Mouse (Mus musculus) myocyte (in vitro differentiated cells): ENCODE data around the gene Ltbp4. TPM values are rescaled to one million over a fixed set of nuclear protein-coding genes. Genes with fewer than 3 reads are reported as not detected.

Experiments
- H3K27me3 ChIP-seq: one replicate; pipeline ENCODE4 v1.6.1; 2011; ENCODE audit not compliant: control insufficient read depth, insufficient read depth, insufficient read length
- H3K36me3 ChIP-seq: one replicate; pipeline ENCODE4 v1.6.1; 2011; ENCODE audit not compliant: control insufficient read depth, insufficient read depth
- H3K4me2 ChIP-seq: one replicate; pipeline ENCODE4 v1.6.1; 2011; ENCODE audit warnings: low read depth, control low read depth
- H3K4me3 ChIP-seq: one replicate; pipeline ENCODE4 v1.5.1; 2011; ENCODE audit warnings: mild to moderate bottlenecking, control low read depth, moderate library complexity
- H3K79me2 ChIP-seq: one replicate; pipeline ENCODE4 v1.6.1; 2011; ENCODE audit not compliant: control insufficient read depth, insufficient read depth
- H3ac ChIP-seq: one replicate; pipeline ENCODE4 v1.6.1; 2011; ENCODE audit not compliant: control insufficient read depth, insufficient read length
- CEBPB ChIP-seq: IDR thresholded peaks from 2 replicates; pipeline ENCODE4 v1.6.1; 2011; ENCODE audit warnings: mild to moderate bottlenecking, moderate library complexity; ENCODE audit not compliant: poor library complexity, insufficient read depth, severe bottlenecking
- E2F4 ChIP-seq: IDR thresholded peaks from one replicate; pipeline ENCODE4 v1.6.1; 2011; ENCODE audit warnings: mild to moderate bottlenecking, control low read depth, moderate library complexity; ENCODE audit not compliant: insufficient read depth
- MAX ChIP-seq: IDR thresholded peaks from one replicate; pipeline ENCODE4 v1.6.1; 2011; ENCODE audit warnings: low read depth, mild to moderate bottlenecking, control low read depth
- MYOD1 ChIP-seq, 3 experiments: IDR thresholded peaks; one replicate each; pipeline ENCODE4 v1.6.1; 2011; ENCODE audit warnings: control low read depth in 2 of 3, low read depth in 2 of 3, mild to moderate bottlenecking in 2 of 3, moderate library complexity in 1 of 3; ENCODE audit not compliant: insufficient read length in 2 of 3, control insufficient read depth in 1 of 3
- MYOG ChIP-seq, 3 experiments: IDR thresholded peaks; one replicate each; pipeline ENCODE4 v1.6.1; 2011; ENCODE audit warnings: control low read depth in 2 of 3, low read depth in 2 of 3, mild to moderate bottlenecking in 2 of 3; ENCODE audit not compliant: insufficient read length in 2 of 3, control insufficient read depth in 1 of 3, insufficient read depth in 1 of 3
- POLR2A ChIP-seq: IDR thresholded peaks from one replicate; pipeline ENCODE4 v1.6.1; 2011; ENCODE audit warnings: low read depth, mild to moderate bottlenecking, control low read depth, moderate library complexity; ENCODE audit not compliant: insufficient read length
- POLR2AphosphoS2 ChIP-seq: IDR thresholded peaks from one replicate; pipeline ENCODE4 v1.6.1; 2011; ENCODE audit warnings: low read depth, control low read depth; ENCODE audit not compliant: insufficient read length
- REST ChIP-seq: IDR thresholded peaks from one replicate; pipeline ENCODE4 v1.6.1; 2011; ENCODE audit warnings: mild to moderate bottlenecking, control low read depth, moderate library complexity; ENCODE audit not compliant: insufficient read depth, insufficient read length
- SRF ChIP-seq: IDR thresholded peaks from one replicate; pipeline ENCODE4 v1.6.1; 2011; ENCODE audit warnings: low read depth; ENCODE audit not compliant: control insufficient read depth, insufficient read length
- TCF12 ChIP-seq: IDR thresholded peaks from one replicate; pipeline ENCODE4 v1.6.1; 2011; ENCODE audit warnings: mild to moderate bottlenecking, control low read depth; ENCODE audit not compliant: poor library complexity, insufficient read depth, severe bottlenecking
- TCF3 ChIP-seq: IDR thresholded peaks from one replicate; pipeline ENCODE4 v1.6.1; 2011; ENCODE audit warnings: low read depth, control low read depth; ENCODE audit not compliant: insufficient read length
- USF1 ChIP-seq: IDR thresholded peaks from one replicate; pipeline ENCODE4 v1.6.1; 2011; ENCODE audit warnings: low read depth, mild to moderate bottlenecking, control low read depth, moderate library complexity
- polyA plus RNA-seq: library from polyadenylated mRNA; unstranded; fragments of >200 nt; fragmentation: generic; extraction: Trizol; gene quantifications from one replicate; pipeline ENCODE4 v1.2.1, GENCODE M21; 2012; ENCODE audit warnings: missing spikeins

Ltbp4 gene
- polyA plus RNA-seq, 1 experiment: 32.5 TPM

GRCm38 (mm10) chr7:27345444-27345843 lies 8.0 kb upstream of the Ltbp4 start:
- Histone ChIP-seq H3K79me2 (no peaks in the 10 kb centered on the region), H3K4me2 (no peak overlapping the region), H3ac (no peak overlapping the region), H3K4me3 (no peak overlapping the region), H3K36me3 (peaks cover 5% of the 10 kb centered on the region), H3K27me3 (no peaks in the 10 kb centered on the region)
- TF ChIP-seq TCF3 (no peak), POLR2AphosphoS2 (no peak), MYOD1 (IDR thresholded peaks at IDR 0.05; ENCODE audit: control insufficient read depth in 1 of 3, insufficient read length in 2 of 3, low read depth in 2 of 3) (no peak), E2F4 (no peak), MYOG (IDR thresholded peaks at IDR 0.05; ENCODE audit: control insufficient read depth in 1 of 3, insufficient read depth in 1 of 3, insufficient read length in 2 of 3, low read depth in 2 of 3) (no peak), MAX (no peak), POLR2A (no peak), USF1 (no peak), SRF (no peak), REST (no peak), TCF12 (no peak), CEBPB (no peak)

DNA sequence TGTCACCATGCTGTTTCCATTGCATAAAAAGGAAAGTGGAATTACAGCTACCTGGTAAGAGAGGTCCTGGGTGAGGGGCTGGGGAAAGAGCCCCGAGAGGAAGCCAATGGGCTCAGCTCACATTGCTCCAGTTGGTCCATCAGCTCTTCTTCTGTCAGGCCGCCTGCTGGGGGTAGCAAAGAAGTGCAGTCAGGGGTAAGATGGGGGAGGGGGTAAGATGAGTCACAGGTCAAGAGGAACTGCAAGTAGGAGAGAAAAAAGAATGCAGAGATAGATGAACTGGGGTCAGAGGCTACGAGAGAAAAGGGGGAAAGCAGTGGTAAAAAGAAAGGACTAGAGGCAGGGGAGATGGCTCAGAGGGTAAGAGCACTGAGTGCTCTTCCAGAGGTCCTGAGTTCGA lies 5.1 kb upstream of the Ltbp4 start:
- no peaks in the 10 kb centered on the region for H3K27me3 ChIP-seq
- TF ChIP-seq POLR2A (no peak), USF1 (no peak), MYOD1 (IDR thresholded peaks at IDR 0.05; ENCODE audit: control insufficient read depth in 1 of 3, insufficient read length in 2 of 3, low read depth in 2 of 3) (no peak), MAX (no peak), SRF (no peak), REST (no peak), CEBPB (no peak), TCF12 (no peak), POLR2AphosphoS2 (no peak), TCF3 (no peak), E2F4 (no peak), MYOG (IDR thresholded peaks at IDR 0.05; ENCODE audit: control insufficient read depth in 1 of 3, insufficient read depth in 1 of 3, insufficient read length in 2 of 3, low read depth in 2 of 3) (no peak)
- H3K79me2 ChIP-seq: no peaks in the 10 kb centered on the region
- no peak overlapping the region for H3ac ChIP-seq
- H3K36me3 ChIP-seq: peaks cover 5% of the 10 kb centered on the region
- no peak overlapping the region for H3K4me3 ChIP-seq
- no peak overlapping the region for H3K4me2 ChIP-seq

- no peaks in the 10 kb centered on the region for H3K79me2 ChIP-seq
- no peak overlapping the region for H3K4me3 ChIP-seq
- no peak overlapping the region for H3ac ChIP-seq
- H3K27me3 ChIP-seq: no peaks in the 10 kb centered on the region
- H3K36me3 ChIP-seq: peaks cover 5% of the 10 kb centered on the region
- TF ChIP-seq E2F4 (no peak), MYOD1 (IDR thresholded peaks at IDR 0.05; ENCODE audit: control insufficient read depth in 1 of 3, insufficient read length in 2 of 3, low read depth in 2 of 3) (no peak), REST (no peak), TCF3 (no peak), MYOG (IDR thresholded peaks at IDR 0.05; ENCODE audit: control insufficient read depth in 1 of 3, insufficient read depth in 1 of 3, insufficient read length in 2 of 3, low read depth in 2 of 3) (no peak), USF1 (no peak), SRF (no peak), CEBPB (no peak), MAX (no peak), POLR2A (no peak), TCF12 (no peak), POLR2AphosphoS2 (no peak)
- no peak overlapping the region for H3K4me2 ChIP-seq
These were observed 2.0 kb upstream of the Ltbp4 start for GRCm38 (mm10) chr7:27339519-27339918.

- H3K36me3 ChIP-seq: peaks cover 5% of the 10 kb centered on the region
These were observed 1.6 kb upstream of the Ltbp4 start for GRCm38 (mm10) chr7:27339114-27339513.

More at GRCm38 (mm10) chr7:27339114-27339513, 1.6 kb upstream of the Ltbp4 start:
- TF ChIP-seq SRF: no peak
- TF ChIP-seq E2F4: no peak
- TF ChIP-seq POLR2A: no peak
- no peak for TF ChIP-seq MYOD1 (IDR thresholded peaks at IDR 0.05; ENCODE audit: control insufficient read depth in 1 of 3, insufficient read length in 2 of 3, low read depth in 2 of 3)
- no peak for TF ChIP-seq TCF3
- TF ChIP-seq CEBPB: no peak
- TF ChIP-seq TCF12: no peak
- TF ChIP-seq REST: no peak
- TF ChIP-seq POLR2AphosphoS2: no peak
- no peak for TF ChIP-seq USF1
- Histone ChIP-seq H3K27me3 (no peaks in the 10 kb centered on the region), H3K4me2 (no peak overlapping the region), H3K79me2 (no peaks in the 10 kb centered on the region), H3K4me3 (no peak overlapping the region), H3ac (no peak overlapping the region)
